Mouse (Mus musculus) heart, postnatal 0 days (tissue): ENCODE measurements at regions not wholly inside any gene's neighbourhood (a gene's known extent, or its start where the extent isn't known, plus 50 kb on each side); places are given as distances from the start of the nearest gene placed in this dataset.

Experiments
- CTCF ChIP-seq: IDR thresholded peaks from 2 replicates; pipeline ENCODE4 v1.5.1; 2016; ENCODE audit warnings: antibody characterized with exemption, control low read depth, low read depth
- EP300 ChIP-seq: IDR thresholded peaks from 2 replicates; pipeline ENCODE4 v1.6.1; 2016; ENCODE audit warnings: antibody characterized with exemption, low read depth

GRCm38 (mm10) chr8:15311509-15311908 lies 265.6 kb upstream of the BB014433 start:
- TF ChIP-seq EP300 (no peak), CTCF (no peak)
